Mouse (Mus musculus): ENCODE results near the gene Pid1.

DNA sequence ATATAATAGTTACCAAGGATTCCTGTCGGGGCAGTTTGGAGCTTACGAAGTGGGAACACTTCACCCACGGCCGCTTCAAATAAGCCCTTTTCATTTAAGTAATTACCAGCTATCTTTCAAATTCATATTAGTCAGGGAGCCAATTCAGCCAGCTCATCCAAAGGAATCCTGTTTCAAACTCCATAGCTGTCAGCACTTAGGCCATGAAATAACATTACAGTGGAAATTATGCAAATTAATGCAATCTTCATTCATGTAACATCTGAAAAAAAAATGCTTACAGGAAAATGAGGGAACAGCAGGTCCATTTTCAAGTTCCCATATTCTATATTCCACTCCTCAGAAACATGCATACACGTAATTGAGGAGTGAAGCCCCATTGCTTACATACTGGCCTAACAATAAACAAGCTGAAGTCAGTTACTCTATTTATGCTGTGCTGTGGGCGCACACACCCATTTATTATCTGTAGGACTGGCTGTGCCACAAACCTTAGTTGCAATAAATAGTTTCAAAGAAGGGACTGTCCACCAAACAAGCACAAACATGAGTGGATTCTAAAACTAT, 114.1 kb downstream of the Pid1 start:
- TF ChIP-seq CTCF (IDR thresholded peaks at IDR 0.05; ENCODE audit: low read depth) (no peak), EP300 (optimal IDR thresholded peaks at IDR 0.05) (no peak)

Measured in stomach, postnatal 0 days (tissue).